Mouse (Mus musculus) embryonic facial prominence, embryonic 15.5 days (tissue): ENCODE results near the gene Sorbs2. TPM values are rescaled to one million over a fixed set of nuclear protein-coding genes. Genes with fewer than 3 reads are reported as not detected.

ENCODE experiments used
- ATAC-seq: fragments of 200-750 bp; cut with Nextera tagmentation; 2 replicates; pipeline ENCODE4 v1.8.0; 2017; ENCODE audit warnings: low read depth, moderate TSS enrichment; ENCODE audit not compliant: insufficient number of reproducible peaks, low FRiP score, low TSS enrichment
- H3K27ac ChIP-seq: fragments of 300-500 bp; sonication (generic); replicated peaks from 2 replicates; pipeline ENCODE4 v1.5.1; 2015; ENCODE audit warnings: mild to moderate bottlenecking, inconsistent platforms
- H3K27me3 ChIP-seq: fragments of 300-500 bp; sonication (generic); 2 replicates; pipeline ENCODE4 v1.6.1; 2015; ENCODE audit warnings: inconsistent platforms
- H3K36me3 ChIP-seq: fragments of 300-500 bp; sonication (generic); 2 replicates; pipeline ENCODE4 v1.6.1; 2015; ENCODE audit warnings: mild to moderate bottlenecking, inconsistent platforms
- H3K4me1 ChIP-seq: fragments of 300-500 bp; sonication (generic); 2 replicates; pipeline ENCODE4 v1.6.1; 2015; ENCODE audit warnings: inconsistent platforms
- H3K4me2 ChIP-seq: fragments of 300-500 bp; sonication (generic); replicated peaks from 2 replicates; pipeline ENCODE4 v1.6.1; 2015; ENCODE audit warnings: mild to moderate bottlenecking, inconsistent platforms
- H3K4me3 ChIP-seq: fragments of 300-500 bp; sonication (generic); replicated peaks from 2 replicates; pipeline ENCODE4 v1.5.1; 2015; ENCODE audit warnings: mild to moderate bottlenecking, inconsistent platforms
- H3K9ac ChIP-seq: fragments of 300-500 bp; sonication (generic); 2 replicates; pipeline ENCODE4 v1.6.1; 2015; ENCODE audit warnings: inconsistent platforms
- H3K9me3 ChIP-seq: fragments of 300-500 bp; sonication (generic); replicated peaks from 2 replicates; pipeline ENCODE4 v1.6.1; 2016; ENCODE audit warnings: inconsistent platforms
- WGBS: fragments of 180-500 bp; shearing (Covaris S2); methylation state at CpG from one replicate; pipeline ENCODE4 v1.1.7; 2015; 5-methylcytosine and 5-hydroxymethylcytosine counted together
- polyA plus RNA-seq: library from polyadenylated mRNA; unstranded; fragments of >200 nt; fragmentation: Nextera tagmentation; extraction: Ambion mirVana; gene quantifications from 2 replicates; pipeline ENCODE4 v1.2.1, GENCODE M21; 2015

Gene Sorbs2
- polyA plus RNA-seq, 1 experiment from 2014 or later = 22.3 TPM

GRCm38 (mm10) chr8:45521595-45521994 is 14.0 kb downstream of the Sorbs2 start:
- Histone ChIP-seq H3K27ac (no peak overlapping the region), H3K9me3 (no peaks in the 10 kb centered on the region), H3K4me1 (no peaks in the 10 kb centered on the region), H3K9ac (no peak overlapping the region), H3K27me3 (no peaks in the 10 kb centered on the region), H3K4me3 (no peak overlapping the region), H3K36me3 (no peaks in the 10 kb centered on the region), H3K4me2 (no peak overlapping the region)
- no peak for ATAC-seq
- 72% methylated on average over 6 of the region's 6 CpGs for WGBS

GRCm38 (mm10) chr8:45527708-45528107 is 20.1 kb downstream of the Sorbs2 start:
- Histone ChIP-seq H3K4me2 (no peak overlapping the region), H3K4me3 (no peak overlapping the region), H3K27ac (no peak overlapping the region), H3K4me1 (no peaks in the 10 kb centered on the region), H3K9ac (no peak overlapping the region), H3K27me3 (no peaks in the 10 kb centered on the region), H3K9me3 (no peaks in the 10 kb centered on the region), H3K36me3 (no peaks in the 10 kb centered on the region)
- no peak for ATAC-seq
- 44% methylated on average over 2 of the region's 2 CpGs for WGBS

DNA sequence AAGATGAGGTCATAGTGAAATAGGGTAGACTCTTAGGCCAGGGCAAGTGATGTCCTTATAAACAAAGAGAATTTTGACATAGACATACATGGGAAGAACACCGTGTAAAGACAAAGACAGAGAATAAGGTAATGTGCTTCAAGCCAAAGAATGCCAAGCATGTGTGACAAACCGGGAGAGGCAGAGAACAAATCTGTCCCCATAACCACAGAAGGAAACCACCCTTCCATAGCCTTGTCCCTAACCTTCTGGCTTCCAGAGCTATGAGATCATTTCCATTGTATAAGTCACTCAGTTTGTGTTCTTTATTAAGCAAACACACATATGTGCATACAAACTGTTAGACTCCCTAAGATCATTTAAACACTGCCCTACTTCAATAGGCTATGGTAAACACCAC is 21.3 kb downstream of the Sorbs2 start:
- no peak overlapping the region for H3K4me3 ChIP-seq
- WGBS = 60% methylated on average over 2 of the region's 2 CpGs
- H3K27me3 ChIP-seq = no peaks in the 10 kb centered on the region
- no peaks in the 10 kb centered on the region for H3K9me3 ChIP-seq
- H3K4me2 ChIP-seq = no peak overlapping the region
- no peaks in the 10 kb centered on the region for H3K4me1 ChIP-seq
- no peak for ATAC-seq
- no peaks in the 10 kb centered on the region for H3K36me3 ChIP-seq
- no peak overlapping the region for H3K9ac ChIP-seq
- H3K27ac ChIP-seq = no peak overlapping the region

DNA sequence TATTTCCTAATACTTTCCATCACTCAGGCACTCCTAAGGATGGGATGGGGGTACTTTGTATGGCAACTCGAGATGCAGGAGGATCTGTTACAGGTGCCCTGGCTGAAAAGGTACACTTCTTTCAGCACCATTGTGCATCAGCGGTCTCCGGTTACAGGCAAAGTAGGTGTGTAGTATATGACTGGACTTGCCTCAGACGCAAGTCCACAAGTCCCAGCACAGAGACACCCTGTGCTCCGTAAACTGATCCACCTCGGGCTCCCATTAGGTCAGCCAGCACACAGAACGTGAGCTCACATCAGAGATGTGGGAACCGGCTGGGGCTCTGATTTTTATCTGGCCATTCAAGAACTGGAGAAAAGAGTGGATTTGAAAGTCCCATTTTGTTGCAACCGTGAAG is 29.0 kb downstream of the Sorbs2 start:
- whole genome bisulfite sequencing = 54% methylated on average over 9 of the region's 9 CpGs
- Histone ChIP-seq H3K4me1 (no peaks in the 10 kb centered on the region), H3K27ac (no peak overlapping the region), H3K36me3 (no peaks in the 10 kb centered on the region), H3K4me3 (no peak overlapping the region), H3K4me2 (no peak overlapping the region), H3K9ac (no peak overlapping the region), H3K9me3 (no peaks in the 10 kb centered on the region), H3K27me3 (no peaks in the 10 kb centered on the region)
- peak; percentile 63; the same call in 1 of the 2 replicates for ATAC-seq

- Histone ChIP-seq H3K4me1 (no peaks in the 10 kb centered on the region), H3K4me2 (no peak overlapping the region), H3K27me3 (no peaks in the 10 kb centered on the region), H3K9me3 (no peaks in the 10 kb centered on the region), H3K9ac (no peak overlapping the region), H3K36me3 (no peaks in the 10 kb centered on the region), H3K27ac (no peak overlapping the region), H3K4me3 (no peak overlapping the region)
- whole genome bisulfite sequencing = 37% methylated on average over 5 of the region's 5 CpGs
- ATAC-seq = no peak
These were observed 32.9 kb downstream of the Sorbs2 start for GRCm38 (mm10) chr8:45540513-45540912.

DNA sequence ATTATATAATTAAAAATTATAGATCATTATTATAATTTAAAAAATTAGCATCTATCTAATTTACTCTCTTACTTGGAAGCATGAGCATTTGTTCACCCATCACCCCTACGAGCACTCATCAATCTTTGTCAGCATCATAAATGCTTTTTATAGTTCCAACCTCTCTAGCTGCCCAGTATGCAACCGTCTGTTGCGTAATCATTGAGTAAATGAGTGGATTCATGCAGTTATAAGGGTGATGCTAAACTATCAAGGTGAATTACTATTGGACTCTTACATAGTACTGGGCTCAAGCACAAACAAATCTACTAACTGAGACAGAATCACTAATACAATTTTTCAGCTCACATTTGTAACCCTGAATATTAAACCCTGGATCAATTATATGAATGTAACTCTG is 44.6 kb downstream of the Sorbs2 start:
- no peak overlapping the region for H3K27ac ChIP-seq
- no peak for ATAC-seq
- no peaks in the 10 kb centered on the region for H3K36me3 ChIP-seq
- 87% methylated on average over 3 of the region's 3 CpGs for WGBS
- H3K4me3 ChIP-seq = no peak overlapping the region
- no peaks in the 10 kb centered on the region for H3K27me3 ChIP-seq
- H3K9ac ChIP-seq = no peak overlapping the region
- no peaks in the 10 kb centered on the region for H3K4me1 ChIP-seq
- no peaks in the 10 kb centered on the region for H3K9me3 ChIP-seq
- no peak overlapping the region for H3K4me2 ChIP-seq

- Histone ChIP-seq H3K27ac (no peak overlapping the region), H3K36me3 (no peaks in the 10 kb centered on the region), H3K4me2 (no peak overlapping the region), H3K9ac (no peak overlapping the region), H3K9me3 (no peaks in the 10 kb centered on the region), H3K4me3 (no peak overlapping the region), H3K4me1 (no peaks in the 10 kb centered on the region), H3K27me3 (no peaks in the 10 kb centered on the region)
- 66% methylated on average over 4 of the region's 4 CpGs for WGBS
- no peak for ATAC-seq
These were observed 47.0 kb downstream of the Sorbs2 start for GRCm38 (mm10) chr8:45554627-45555026.

GRCm38 (mm10) chr8:45557936-45558335 is 50.3 kb downstream of the Sorbs2 start:
- no peak for ATAC-seq
- Histone ChIP-seq H3K4me2 (no peak overlapping the region), H3K36me3 (no peaks in the 10 kb centered on the region)

GRCm38 (mm10) chr8:45558426-45558825 is 50.8 kb downstream of the Sorbs2 start:
- no peak overlapping the region for H3K4me2 ChIP-seq

More at GRCm38 (mm10) chr8:45557936-45558335, 50.3 kb downstream of the Sorbs2 start:
- Histone ChIP-seq H3K27ac (no peak overlapping the region), H3K9me3 (no peaks in the 10 kb centered on the region), H3K27me3 (no peaks in the 10 kb centered on the region), H3K4me1 (no peaks in the 10 kb centered on the region), H3K4me3 (no peak overlapping the region), H3K9ac (no peak overlapping the region)
- 48% methylated on average over 3 of the region's 3 CpGs for WGBS

GRCm38 (mm10) chr8:45559176-45559820 is 51.7 kb downstream of the Sorbs2 start:
- Histone ChIP-seq H3K9ac (no peak overlapping the region), H3K36me3 (no peaks in the 10 kb centered on the region), H3K4me2 (no peak overlapping the region), H3K27me3 (no peaks in the 10 kb centered on the region), H3K4me1 (no peaks in the 10 kb centered on the region), H3K27ac (no peak overlapping the region), H3K9me3 (no peaks in the 10 kb centered on the region), H3K4me3 (no peak overlapping the region)
- no peak for ATAC-seq
- 80% methylated on average over 6 of the region's 6 CpGs for WGBS

More at GRCm38 (mm10) chr8:45558426-45558825, 50.8 kb downstream of the Sorbs2 start:
- Histone ChIP-seq H3K4me1 (no peaks in the 10 kb centered on the region), H3K4me3 (no peak overlapping the region), H3K27ac (no peak overlapping the region), H3K9me3 (no peaks in the 10 kb centered on the region), H3K27me3 (no peaks in the 10 kb centered on the region), H3K36me3 (no peaks in the 10 kb centered on the region), H3K9ac (no peak overlapping the region)
- ATAC-seq = no peak
- WGBS = 70% methylated on average over 5 of the region's 5 CpGs

DNA sequence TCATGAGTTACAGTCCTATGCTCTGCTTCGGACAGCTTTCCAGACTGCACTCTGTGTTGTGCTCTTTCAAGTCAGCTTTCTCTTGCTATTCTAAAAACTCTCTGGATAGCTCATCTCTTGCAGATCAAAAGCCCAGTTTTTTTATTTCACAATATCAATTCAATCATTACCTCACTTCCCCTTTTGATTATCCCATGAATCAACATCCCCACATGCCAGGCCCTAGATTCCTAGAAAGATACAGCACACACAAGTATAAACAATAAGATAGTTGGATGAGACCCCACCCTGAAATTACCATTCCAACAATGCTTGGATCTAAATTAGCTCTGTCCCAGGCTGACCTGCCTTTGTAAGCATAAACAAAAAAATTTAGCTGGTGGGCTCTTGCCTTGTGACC is 57.6 kb downstream of the Sorbs2 start:
- no peak overlapping the region for H3K4me2 ChIP-seq
- no peaks in the 10 kb centered on the region for H3K9me3 ChIP-seq
- no peak overlapping the region for H3K9ac ChIP-seq
- H3K27ac ChIP-seq = no peak overlapping the region
- H3K4me3 ChIP-seq = no peak overlapping the region
- H3K4me1 ChIP-seq = no peaks in the 10 kb centered on the region
- no peaks in the 10 kb centered on the region for H3K27me3 ChIP-seq
- WGBS = 90% methylated on average over 1 of the region's 1 CpGs
- no peaks in the 10 kb centered on the region for H3K36me3 ChIP-seq
- no peak for ATAC-seq

- 80% methylated on average over 4 of the region's 4 CpGs for WGBS
- Histone ChIP-seq H3K4me3 (no peak overlapping the region), H3K9ac (no peak overlapping the region), H3K9me3 (no peaks in the 10 kb centered on the region), H3K4me1 (no peaks in the 10 kb centered on the region), H3K27me3 (no peaks in the 10 kb centered on the region), H3K36me3 (no peaks in the 10 kb centered on the region), H3K4me2 (no peak overlapping the region), H3K27ac (no peak overlapping the region)
- ATAC-seq = no peak
These were observed 62.5 kb downstream of the Sorbs2 start for GRCm38 (mm10) chr8:45570117-45570516.
